Mouse (Mus musculus): ENCODE measurements at regions not wholly inside any gene's neighbourhood (a gene's known extent, or its start where the extent isn't known, plus 50 kb on each side); places are given as distances from the start of the nearest gene placed in this dataset.
A peak's percentile ranks its signal among the peaks of the same experiment; 100 is the strongest.

- H3K27ac ChIP-seq (replicated peaks): no peak overlapping the region
- H3K4me3 ChIP-seq (replicated peaks): no peak overlapping the region
- no peak for ATAC-seq (ENCODE audit: low FRiP score)
- no peaks in the 10 kb centered on the region for H3K9me3 ChIP-seq (replicated peaks)
- H3K36me3 ChIP-seq: no peaks in the 10 kb centered on the region
- H3K9ac ChIP-seq (replicated peaks): no peak overlapping the region
- H3K27me3 ChIP-seq (replicated peaks): peaks cover 3% of the 10 kb centered on the region; the same call in 1 of the 2 replicates
- H3K4me1 ChIP-seq: peaks cover 5% of the 10 kb centered on the region; the same call in 1 of the 2 replicates
- no peak overlapping the region for H3K4me2 ChIP-seq
- 63% methylated on average over 3 of the region's 3 CpGs for WGBS
Measured at GRCm38 (mm10) chr13:40652916-40653315, 85.3 kb downstream of the Tfap2a start.

DNA sequence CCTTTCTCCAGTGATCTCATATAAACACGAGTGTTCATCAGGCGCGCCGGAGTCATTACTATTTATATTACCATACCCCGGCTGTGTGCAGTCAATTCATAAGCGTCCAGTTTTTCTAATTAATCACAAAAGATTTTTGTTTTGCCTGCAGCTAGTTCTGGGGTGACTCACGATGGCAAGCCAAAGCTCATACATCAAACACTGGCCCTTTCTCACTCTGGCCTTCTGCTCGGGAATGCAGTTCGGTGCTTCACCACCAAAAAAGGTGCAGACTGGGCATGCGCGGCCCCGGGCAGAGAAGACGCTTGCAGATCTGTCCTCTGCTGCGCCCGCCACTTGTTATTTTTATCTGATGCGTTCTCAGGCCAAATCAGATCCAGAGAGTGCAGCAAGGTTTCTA, 87.1 kb downstream of the Tfap2a start:
- no peak overlapping the region for H3K27ac ChIP-seq (replicated peaks)
- 41% methylated on average over 16 of the region's 16 CpGs for WGBS
- no peaks in the 10 kb centered on the region for H3K9me3 ChIP-seq (replicated peaks)
- ATAC-seq (ENCODE audit: low FRiP score): no peak; the same call in 1 of the 2 replicates
- no peak overlapping the region for H3K4me3 ChIP-seq (replicated peaks)
- 0 out of 2 replicates have a peak, but pooled peaks cover under 1% of the 10 kb centered on the region for H3K27me3 ChIP-seq (replicated peaks)
- H3K9ac ChIP-seq (replicated peaks): no peak overlapping the region
- no peaks in the 10 kb centered on the region for H3K36me3 ChIP-seq
- H3K4me1 ChIP-seq: peaks cover 8% of the 10 kb centered on the region; the same call in 1 of the 2 replicates
- peak overlapping the region; percentile 11 for H3K4me2 ChIP-seq

- Histone ChIP-seq H3K27me3 (replicated peaks) (no peaks in the 10 kb centered on the region), H3K4me2 (peak overlapping the region; percentile 23), H3K4me3 (replicated peaks) (no peak overlapping the region), H3K9me3 (replicated peaks) (no peaks in the 10 kb centered on the region), H3K36me3 (no peaks in the 10 kb centered on the region), H3K27ac (replicated peaks) (no peak overlapping the region), H3K4me1 (peaks cover 9% of the 10 kb centered on the region; the same call in 1 of the 2 replicates), H3K9ac (replicated peaks) (no peak overlapping the region)
- ATAC-seq (ENCODE audit: low FRiP score): no peak; the same call in 1 of the 2 replicates
- WGBS: 32% methylated on average over 10 of the region's 10 CpGs
Measured at GRCm38 (mm10) chr13:40650036-40650709, 88.0 kb downstream of the Tfap2a start.

GRCm38 (mm10) chr13:40649096-40650035, 88.8 kb downstream of the Tfap2a start:
- peak overlapping the region; percentile 23 for H3K4me2 ChIP-seq
- no peaks in the 10 kb centered on the region for H3K9me3 ChIP-seq (replicated peaks)
- H3K4me1 ChIP-seq: peaks cover 9% of the 10 kb centered on the region; the same call in 1 of the 2 replicates
- peak; percentile 41; the same call in 1 of the 2 replicates for ATAC-seq (ENCODE audit: low FRiP score)
- H3K27ac ChIP-seq (replicated peaks): no peak overlapping the region
- no peak overlapping the region for H3K4me3 ChIP-seq (replicated peaks)
- 38% methylated on average over 10 of the region's 10 CpGs for WGBS
- no peaks in the 10 kb centered on the region for H3K27me3 ChIP-seq (replicated peaks)
- no peaks in the 10 kb centered on the region for H3K36me3 ChIP-seq
- no peak overlapping the region for H3K9ac ChIP-seq (replicated peaks)

DNA sequence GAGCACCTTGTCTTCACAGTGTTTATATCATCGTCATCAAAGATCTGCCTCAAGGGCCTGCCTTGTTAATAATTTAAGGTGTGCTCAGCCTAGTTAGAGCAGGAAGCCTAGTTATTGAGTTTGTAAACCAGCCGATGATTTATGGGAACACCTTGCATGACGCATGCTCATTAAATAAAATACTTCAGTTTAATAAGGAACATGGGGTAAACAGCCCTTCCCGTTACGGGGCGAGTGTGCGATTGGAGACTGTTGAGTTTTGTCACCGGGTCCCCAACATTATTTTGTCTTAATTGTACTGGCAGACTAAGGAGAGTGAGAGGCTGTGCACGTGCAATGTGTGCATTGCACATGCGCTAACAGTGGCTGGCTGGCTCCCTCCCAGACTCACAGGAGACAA, 92.0 kb downstream of the Tfap2a start:
- H3K27me3 ChIP-seq (replicated peaks): no peaks in the 10 kb centered on the region
- no peaks in the 10 kb centered on the region for H3K9me3 ChIP-seq (replicated peaks)
- no peaks in the 10 kb centered on the region for H3K36me3 ChIP-seq
- H3K9ac ChIP-seq (replicated peaks): no peak overlapping the region
- no peak for ATAC-seq (ENCODE audit: low FRiP score)
- no peak overlapping the region for H3K27ac ChIP-seq (replicated peaks)
- peaks cover 9% of the 10 kb centered on the region; the same call in 1 of the 2 replicates for H3K4me1 ChIP-seq
- H3K4me3 ChIP-seq (replicated peaks): no peak overlapping the region
- peak overlapping the region; percentile 13; the same call in 1 of the 2 replicates for H3K4me2 ChIP-seq
- WGBS: 65% methylated on average over 10 of the region's 10 CpGs

- WGBS: 52% methylated on average over 3 of the region's 3 CpGs
- H3K9ac ChIP-seq (replicated peaks): no peak overlapping the region
Measured at GRCm38 (mm10) chr13:40645646-40646045, 92.5 kb downstream of the Tfap2a start.

GRCm38 (mm10) chr13:40642931-40643330, 95.2 kb downstream of the Tfap2a start:
- 67% methylated on average over 6 of the region's 6 CpGs for WGBS
- H3K27ac ChIP-seq (replicated peaks): no peak overlapping the region
- 0 out of 2 replicates have a peak, but pooled peaks cover 4% of the 10 kb centered on the region for H3K4me1 ChIP-seq
- ATAC-seq (ENCODE audit: low FRiP score): no peak
- H3K9ac ChIP-seq (replicated peaks): no peak overlapping the region
- H3K9me3 ChIP-seq (replicated peaks): no peaks in the 10 kb centered on the region
- no peak overlapping the region for H3K4me2 ChIP-seq
- no peaks in the 10 kb centered on the region for H3K27me3 ChIP-seq (replicated peaks)
- H3K4me3 ChIP-seq (replicated peaks): no peak overlapping the region
- H3K36me3 ChIP-seq: no peaks in the 10 kb centered on the region

More at GRCm38 (mm10) chr13:40645646-40646045, 92.5 kb downstream of the Tfap2a start:
- Histone ChIP-seq H3K4me1 (peaks cover 9% of the 10 kb centered on the region; the same call in 1 of the 2 replicates), H3K27me3 (replicated peaks) (no peaks in the 10 kb centered on the region), H3K9me3 (replicated peaks) (no peaks in the 10 kb centered on the region), H3K36me3 (no peaks in the 10 kb centered on the region), H3K27ac (replicated peaks) (no peak overlapping the region), H3K4me3 (replicated peaks) (no peak overlapping the region), H3K4me2 (no peak overlapping the region)
- ATAC-seq (ENCODE audit: low FRiP score): no peak

DNA sequence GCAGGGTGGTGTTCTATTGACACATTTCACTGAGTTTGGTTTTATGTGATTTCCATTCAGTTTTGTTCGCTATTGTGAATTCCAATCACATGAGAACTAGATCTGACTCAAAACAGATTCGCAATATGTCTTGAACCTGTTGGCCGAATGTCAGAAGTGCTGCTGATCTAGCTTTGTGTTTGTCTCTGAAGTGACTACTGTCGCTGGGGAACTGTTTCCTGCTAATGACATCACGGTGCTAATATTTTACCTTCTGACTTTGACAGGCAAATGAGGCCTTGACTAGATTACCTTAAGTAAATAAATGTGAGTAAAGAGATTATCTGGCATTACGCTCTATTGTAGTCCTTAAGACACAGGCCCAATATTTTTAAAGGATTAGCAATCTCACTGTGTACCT, 100.9 kb downstream of the Tfap2a start:
- no peaks in the 10 kb centered on the region for H3K4me1 ChIP-seq
- WGBS: 91% methylated on average over 6 of the region's 6 CpGs
- no peak overlapping the region for H3K4me3 ChIP-seq (replicated peaks)
- no peak overlapping the region for H3K27ac ChIP-seq (replicated peaks)
- no peaks in the 10 kb centered on the region for H3K27me3 ChIP-seq (replicated peaks)
- no peaks in the 10 kb centered on the region for H3K36me3 ChIP-seq
- H3K9me3 ChIP-seq (replicated peaks): no peaks in the 10 kb centered on the region
- no peak overlapping the region for H3K4me2 ChIP-seq
- no peak overlapping the region for H3K9ac ChIP-seq (replicated peaks)
- ATAC-seq (ENCODE audit: low FRiP score): no peak

- no peaks in the 10 kb centered on the region for H3K4me1 ChIP-seq
- H3K4me2 ChIP-seq: no peak overlapping the region
- H3K36me3 ChIP-seq: no peaks in the 10 kb centered on the region
- no peak for ATAC-seq (ENCODE audit: low FRiP score)
- H3K9me3 ChIP-seq (replicated peaks): no peaks in the 10 kb centered on the region
- no peak overlapping the region for H3K4me3 ChIP-seq (replicated peaks)
- no peak overlapping the region for H3K27ac ChIP-seq (replicated peaks)
- WGBS: 94% methylated on average over 20 of the region's 20 CpGs
- H3K27me3 ChIP-seq (replicated peaks): no peaks in the 10 kb centered on the region
- H3K9ac ChIP-seq (replicated peaks): no peak overlapping the region
Measured at GRCm38 (mm10) chr13:40617881-40618280, 120.3 kb downstream of the Tfap2a start.

- H3K27ac ChIP-seq (replicated peaks): no peak overlapping the region
- no peak overlapping the region for H3K4me2 ChIP-seq
- no peaks in the 10 kb centered on the region for H3K27me3 ChIP-seq (replicated peaks)
- peaks cover 21% of the 10 kb centered on the region for H3K4me1 ChIP-seq
- no peaks in the 10 kb centered on the region for H3K9me3 ChIP-seq (replicated peaks)
- no peak for ATAC-seq (ENCODE audit: low FRiP score)
- H3K36me3 ChIP-seq: no peaks in the 10 kb centered on the region
- no peak overlapping the region for H3K4me3 ChIP-seq (replicated peaks)
- H3K9ac ChIP-seq (replicated peaks): no peak overlapping the region
- 71% methylated on average over 4 of the region's 4 CpGs for WGBS
Measured at GRCm38 (mm10) chr13:40608526-40608925, 129.7 kb downstream of the Tfap2a start.

GRCm38 (mm10) chr13:40606405-40607271, 131.5 kb downstream of the Tfap2a start:
- H3K27me3 ChIP-seq (replicated peaks): no peaks in the 10 kb centered on the region
- peak overlapping the region; percentile 34 for H3K9ac ChIP-seq (replicated peaks)
- 18% methylated on average over 25 of the region's 25 CpGs for WGBS
- H3K4me1 ChIP-seq: peaks cover 21% of the 10 kb centered on the region
- no peaks in the 10 kb centered on the region for H3K36me3 ChIP-seq
- H3K9me3 ChIP-seq (replicated peaks): no peaks in the 10 kb centered on the region
- H3K4me2 ChIP-seq: peak overlapping the region; percentile 64
- H3K4me3 ChIP-seq (replicated peaks): peak overlapping the region; percentile 40
- ATAC-seq (ENCODE audit: low FRiP score): peak; percentile 90
- H3K27ac ChIP-seq (replicated peaks): peak overlapping the region; percentile 81
